Mouse (Mus musculus): ENCODE data around the gene Mef2b. TPM values are rescaled to one million over a fixed set of nuclear protein-coding genes. Genes with fewer than 3 reads are reported as not detected.
"Not testable (repeated sequence)": the region's sequence is repeated elsewhere in the genome, so short reads cannot be mapped to it uniquely, and the experiment has no call there.

Mef2b gene
- polyA plus RNA-seq, 1 experiment from 2014 or later: 0.23 TPM

GRCm38 (mm10) chr8:70215092-70215491 lies 75.6 kb downstream of the Mef2b start:
- H3K27me3 ChIP-seq (ENCODE audit: control insufficient read depth, insufficient read depth, low read length): peaks cover 8% of the 10 kb centered on the region
- H3K4me2 ChIP-seq: no peak overlapping the region
- H3K4me3 ChIP-seq (ENCODE audit: low read depth, low read length): no peak overlapping the region
- H3K27ac ChIP-seq (ENCODE audit: low read depth, low read length): no peak overlapping the region
- H3K9me3 ChIP-seq (ENCODE audit: control insufficient read depth, low read length): no peaks in the 10 kb centered on the region
- H3K36me3 ChIP-seq (ENCODE audit: control insufficient read depth, insufficient read depth, low read length): no peaks in the 10 kb centered on the region
- WGBS: 75% methylated on average over 5 of the region's 5 CpGs
- DNase-seq (ENCODE audit: low spot score, missing footprints) (no peak), ATAC-seq (ENCODE audit: low FRiP score) (no peak)
- H3K4me1 ChIP-seq (ENCODE audit: control insufficient read depth, insufficient read depth, low read length): no peaks in the 10 kb centered on the region; the same call in 1 of the 2 replicates
- H3K9ac ChIP-seq (ENCODE audit: low read length): no peak overlapping the region

GRCm38 (mm10) chr8:70216161-70216560 lies 76.7 kb downstream of the Mef2b start:
- H3K36me3 ChIP-seq (ENCODE audit: control insufficient read depth, insufficient read depth, low read length); H3K4me3 ChIP-seq (ENCODE audit: low read depth, low read length); H3K9me3 ChIP-seq (ENCODE audit: control insufficient read depth, low read length); H3K27ac ChIP-seq (ENCODE audit: low read depth, low read length); H3K4me1 ChIP-seq (ENCODE audit: control insufficient read depth, insufficient read depth, low read length); H3K9ac ChIP-seq (ENCODE audit: low read length); DNase-seq (ENCODE audit: low spot score, missing footprints); H3K27me3 ChIP-seq (ENCODE audit: control insufficient read depth, insufficient read depth, low read length); H3K4me2 ChIP-seq; ATAC-seq (ENCODE audit: low FRiP score): not testable (repeated sequence)
- 74% methylated on average over 3 of the region's 3 CpGs for WGBS

- DNase-seq (ENCODE audit: low spot score, missing footprints): no peak
- Histone ChIP-seq H3K27me3 (ENCODE audit: control insufficient read depth, insufficient read depth, low read length) (no peaks in the 10 kb centered on the region), H3K4me3 (ENCODE audit: low read depth, low read length) (no peak overlapping the region), H3K27ac (ENCODE audit: low read depth, low read length) (no peak overlapping the region), H3K9me3 (ENCODE audit: control insufficient read depth, low read length) (no peaks in the 10 kb centered on the region), H3K4me1 (ENCODE audit: control insufficient read depth, insufficient read depth, low read length) (no peaks in the 10 kb centered on the region; the same call in 1 of the 2 replicates), H3K36me3 (ENCODE audit: control insufficient read depth, insufficient read depth, low read length) (no peaks in the 10 kb centered on the region), H3K4me2 (no peak overlapping the region), H3K9ac (ENCODE audit: low read length) (no peak overlapping the region)
- no peak for ATAC-seq (ENCODE audit: low FRiP score)
- 53% methylated on average over 1 of the region's 1 CpGs for WGBS
Measured at GRCm38 (mm10) chr8:70216566-70216965, 77.1 kb downstream of the Mef2b start.

Small RNA genes within 50 kb of the gene (microRNA-seq; reads per million reads assigned to microRNA genes)
- gene Mir7066: 0.95 reads per million

Other genes with a start within 250 kb of the Mef2b start
- 3.4 and 4.0 TPM in 2 replicates for gene Tssk6, start 237.5 kb upstream of the Mef2b start, polyA plus RNA-seq (2014; fragmentation: Nextera tagmentation; extraction: Ambion mirVana)
- gene Ndufa13, start 237.2 kb upstream of the Mef2b start, polyA plus RNA-seq (2014; fragmentation: Nextera tagmentation; extraction: Ambion mirVana): 167 and 172 TPM in 2 replicates
- 3.2 and 3.6 TPM in 2 replicates for gene Yjefn3, start 237.0 kb upstream of the Mef2b start, polyA plus RNA-seq (2014; fragmentation: Nextera tagmentation; extraction: Ambion mirVana)
- gene Gatad2a, start 143.3 kb upstream of the Mef2b start, polyA plus RNA-seq (2014; fragmentation: Nextera tagmentation; extraction: Ambion mirVana): 52.7 and 65.2 TPM in 2 replicates
- gene Mau2, start 97.0 kb upstream of the Mef2b start, polyA plus RNA-seq (2014; fragmentation: Nextera tagmentation; extraction: Ambion mirVana): 46.2 and 49.3 TPM in 2 replicates
- 33.3 and 35.3 TPM in 2 replicates for gene Sugp1, start 96.9 kb upstream of the Mef2b start, polyA plus RNA-seq (2014; fragmentation: Nextera tagmentation; extraction: Ambion mirVana)
- gene Tm6sf2, start 66.8 kb upstream of the Mef2b start, polyA plus RNA-seq (2014; fragmentation: Nextera tagmentation; extraction: Ambion mirVana): 0.95 and 1.6 TPM in 2 replicates
- 0.04 and 0.22 TPM in 2 replicates for gene Hapln4, start 56.3 kb upstream of the Mef2b start, polyA plus RNA-seq (2014; fragmentation: Nextera tagmentation; extraction: Ambion mirVana)
- 47.2 and 52.4 TPM in 2 replicates for gene Ncan, start 18.8 kb upstream of the Mef2b start, polyA plus RNA-seq (2014; fragmentation: Nextera tagmentation; extraction: Ambion mirVana)
- 14.3 and 16.9 TPM in 2 replicates for gene Nr2c2ap, start 8.4 kb upstream of the Mef2b start, polyA plus RNA-seq (2014; fragmentation: Nextera tagmentation; extraction: Ambion mirVana)
- gene Rfxank, start 557 bp upstream of the Mef2b start, polyA plus RNA-seq (2014; fragmentation: Nextera tagmentation; extraction: Ambion mirVana): 10.8 and 11.7 TPM in 2 replicates
- gene Borcs8, start 212 bp upstream of the Mef2b start, polyA plus RNA-seq (2014; fragmentation: Nextera tagmentation; extraction: Ambion mirVana): 37.4 and 41.3 TPM in 2 replicates
- 28.6 and 33.3 TPM in 2 replicates for gene Tmem161a, start 32.6 kb downstream of the Mef2b start, polyA plus RNA-seq (2014; fragmentation: Nextera tagmentation; extraction: Ambion mirVana)
- gene Slc25a42, start 72.6 kb downstream of the Mef2b start, polyA plus RNA-seq (2014; fragmentation: Nextera tagmentation; extraction: Ambion mirVana): 1.6 and 2.1 TPM in 2 replicates
- gene Sugp2, start 94.5 kb downstream of the Mef2b start, polyA plus RNA-seq (2014; fragmentation: Nextera tagmentation; extraction: Ambion mirVana): 42.4 and 47.5 TPM in 2 replicates
- 27.3 and 31.1 TPM in 2 replicates for gene Armc6, start 94.8 kb downstream of the Mef2b start, polyA plus RNA-seq (2014; fragmentation: Nextera tagmentation; extraction: Ambion mirVana)
- 50.5 and 61.2 TPM in 2 replicates for gene Homer3, start 143.1 kb downstream of the Mef2b start, polyA plus RNA-seq (2014; fragmentation: Nextera tagmentation; extraction: Ambion mirVana)
- 45.7 and 49.7 TPM in 2 replicates for gene Ddx49, start 162.8 kb downstream of the Mef2b start, polyA plus RNA-seq (2014; fragmentation: Nextera tagmentation; extraction: Ambion mirVana)
- gene Cope, start 162.8 kb downstream of the Mef2b start, polyA plus RNA-seq (2014; fragmentation: Nextera tagmentation; extraction: Ambion mirVana): 230 and 240 TPM in 2 replicates
- 5.5 and 7.0 TPM in 2 replicates for gene Cers1, start 176.1 kb downstream of the Mef2b start, polyA plus RNA-seq (2014; fragmentation: Nextera tagmentation; extraction: Ambion mirVana)
- gene Gdf1, start 190.1 kb downstream of the Mef2b start, polyA plus RNA-seq (2014; fragmentation: Nextera tagmentation; extraction: Ambion mirVana): 0.43 and 1.3 TPM in 2 replicates
- gene Upf1, start 213.6 kb downstream of the Mef2b start, polyA plus RNA-seq (2014; fragmentation: Nextera tagmentation; extraction: Ambion mirVana): 19.6 and 19.8 TPM in 2 replicates
- 0.21 TPM in 1 of 2 replicates, not detected in the other for gene Comp, start 233.8 kb downstream of the Mef2b start, polyA plus RNA-seq (2014; fragmentation: Nextera tagmentation; extraction: Ambion mirVana)